Mouse (Mus musculus): ENCODE measurements around the gene Acsbg1.

DNA sequence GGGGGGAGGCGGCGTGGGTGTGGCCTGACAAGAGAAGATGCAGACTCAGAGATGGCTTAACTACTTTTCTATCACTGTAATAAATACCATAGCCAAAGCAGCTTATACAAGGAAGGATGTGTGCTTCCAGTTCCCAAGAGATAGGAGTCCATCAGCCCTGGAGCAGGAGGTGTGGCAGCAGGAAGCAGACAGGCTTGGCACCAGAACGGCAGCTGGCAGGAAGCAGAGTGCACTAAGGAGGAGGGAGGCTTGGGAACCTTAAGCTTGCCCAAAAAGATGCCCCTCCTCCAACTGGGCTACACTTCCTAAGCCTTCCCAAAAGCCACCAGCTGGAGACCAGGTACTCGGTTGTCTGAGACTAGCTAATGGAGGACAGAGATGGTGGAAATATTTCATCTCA is 21.2 kb upstream of the Acsbg1 start:
- TF ChIP-seq POLR2A (IDR thresholded peaks at IDR 0.05; ENCODE audit: insufficient read depth, low read depth, low read length) (no peak), CTCF (IDR thresholded peaks at IDR 0.05) (no peak), EP300 (IDR thresholded peaks at IDR 0.05; ENCODE audit: insufficient read depth, low read depth, low read length) (no peak)

Data from heart, adult 2 months (tissue).